Mouse (Mus musculus) liver, embryonic 12.5 days (tissue): Measurements from ENCODE around the gene Rbfox1. TPM values are rescaled to one million over a fixed set of nuclear protein-coding genes. Genes with fewer than 3 reads are reported as not detected.

Experiments used
- ATAC-seq: fragments of 200-750 bp; cut with Nextera tagmentation; 2 replicates; pipeline ENCODE4 v1.8.0; 2017; ENCODE audit warnings: moderate number of reproducible peaks, mild to moderate bottlenecking, moderate library complexity
- H3K27ac ChIP-seq: fragments of 300-500 bp; sonication (generic); 2 replicates; pipeline ENCODE4 v1.5.1; 2016; ENCODE audit warnings: mild to moderate bottlenecking
- H3K27me3 ChIP-seq: fragments of 300-500 bp; sonication (generic); replicated peaks from 2 replicates; pipeline ENCODE4 v1.6.1; 2016; ENCODE audit warnings: mild to moderate bottlenecking, moderate library complexity
- H3K36me3 ChIP-seq: fragments of 300-500 bp; sonication (generic); 2 replicates; pipeline ENCODE4 v1.6.1; 2016; ENCODE audit warnings: mild to moderate bottlenecking, moderate library complexity
- H3K4me1 ChIP-seq: fragments of 300-500 bp; sonication (generic); 2 replicates; pipeline ENCODE4 v1.6.1; 2016
- H3K4me2 ChIP-seq: fragments of 300-500 bp; sonication (generic); 2 replicates; pipeline ENCODE4 v1.6.1; 2016; ENCODE audit warnings: mild to moderate bottlenecking, moderate library complexity
- H3K4me3 ChIP-seq: fragments of 300-500 bp; sonication (generic); 2 replicates; pipeline ENCODE4 v1.5.1; 2016; ENCODE audit warnings: mild to moderate bottlenecking, moderate library complexity
- H3K9ac ChIP-seq: fragments of 300-500 bp; sonication (generic); 2 replicates; pipeline ENCODE4 v1.6.1; 2016; ENCODE audit warnings: mild to moderate bottlenecking, moderate library complexity
- H3K9me3 ChIP-seq: fragments of 300-500 bp; sonication (generic); replicated peaks from 2 replicates; pipeline ENCODE4 v1.6.1; 2016; ENCODE audit warnings: mild to moderate bottlenecking, moderate library complexity
- WGBS: fragments of 180-500 bp; shearing (Covaris S2); methylation state at CpG from one replicate; pipeline ENCODE4 v1.1.7; 2016; ENCODE audit not compliant: insufficient replicate concordance; 5-methylcytosine and 5-hydroxymethylcytosine counted together
- polyA plus RNA-seq: library from polyadenylated mRNA; unstranded; fragments of >200 nt; fragmentation: Nextera tagmentation; extraction: Ambion mirVana; gene quantifications from 2 replicates; pipeline ENCODE4 v1.2.1, GENCODE M21; 2016

Gene Rbfox1
- polyA plus RNA-seq, 1 experiment from 2014 or later = 0.21 TPM

GRCm38 (mm10) chr16:6390278-6390930 is 505.2 kb downstream of the Rbfox1 start:
- WGBS = 66% methylated on average over 6 of the region's 6 CpGs
- ATAC-seq = no peak

GRCm38 (mm10) chr16:6396676-6397409 is 511.7 kb downstream of the Rbfox1 start:
- 56% methylated on average over 8 of the region's 8 CpGs for WGBS
- ATAC-seq = no peak
- Histone ChIP-seq H3K9ac (no peak overlapping the region), H3K4me3 (no peak overlapping the region), H3K4me1 (no peaks in the 10 kb centered on the region), H3K4me2 (no peak overlapping the region), H3K36me3 (no peaks in the 10 kb centered on the region), H3K27me3 (no peaks in the 10 kb centered on the region), H3K27ac (no peak overlapping the region), H3K9me3 (no peaks in the 10 kb centered on the region)

More at GRCm38 (mm10) chr16:6390278-6390930, 505.2 kb downstream of the Rbfox1 start:
- Histone ChIP-seq H3K9me3 (no peaks in the 10 kb centered on the region), H3K4me1 (no peaks in the 10 kb centered on the region), H3K27me3 (no peaks in the 10 kb centered on the region), H3K4me3 (no peak overlapping the region), H3K27ac (no peak overlapping the region), H3K4me2 (no peak overlapping the region), H3K9ac (no peak overlapping the region), H3K36me3 (no peaks in the 10 kb centered on the region)

GRCm38 (mm10) chr16:6397635-6398034 is 512.5 kb downstream of the Rbfox1 start:
- no peaks in the 10 kb centered on the region for H3K4me1 ChIP-seq
- H3K9me3 ChIP-seq = no peaks in the 10 kb centered on the region
- no peak overlapping the region for H3K4me3 ChIP-seq
- no peak overlapping the region for H3K27ac ChIP-seq
- no peaks in the 10 kb centered on the region for H3K27me3 ChIP-seq
- no peaks in the 10 kb centered on the region for H3K36me3 ChIP-seq
- WGBS = 89% methylated on average over 2 of the region's 2 CpGs
- no peak for ATAC-seq
- H3K4me2 ChIP-seq = no peak overlapping the region
- no peak overlapping the region for H3K9ac ChIP-seq

- Histone ChIP-seq H3K9ac (no peak overlapping the region), H3K27me3 (no peaks in the 10 kb centered on the region), H3K27ac (no peak overlapping the region), H3K4me3 (no peak overlapping the region), H3K4me1 (no peaks in the 10 kb centered on the region), H3K4me2 (no peak overlapping the region), H3K36me3 (no peaks in the 10 kb centered on the region), H3K9me3 (no peaks in the 10 kb centered on the region)
- no peak for ATAC-seq
- WGBS = 64% methylated on average over 3 of the region's 3 CpGs
Measured at GRCm38 (mm10) chr16:6402816-6403215, 517.7 kb downstream of the Rbfox1 start.

GRCm38 (mm10) chr16:6414846-6415245 is 529.7 kb downstream of the Rbfox1 start:
- no peak overlapping the region for H3K9ac ChIP-seq
- no peaks in the 10 kb centered on the region for H3K27me3 ChIP-seq
- WGBS = 38% methylated on average over 2 of the region's 2 CpGs
- no peaks in the 10 kb centered on the region for H3K9me3 ChIP-seq
- H3K36me3 ChIP-seq = no peaks in the 10 kb centered on the region
- ATAC-seq = no peak
- no peak overlapping the region for H3K4me2 ChIP-seq
- no peak overlapping the region for H3K27ac ChIP-seq
- H3K4me3 ChIP-seq = no peak overlapping the region
- no peaks in the 10 kb centered on the region for H3K4me1 ChIP-seq

- Histone ChIP-seq H3K4me1 (no peaks in the 10 kb centered on the region), H3K9ac (no peak overlapping the region), H3K36me3 (no peaks in the 10 kb centered on the region), H3K27ac (no peak overlapping the region), H3K4me2 (no peak overlapping the region), H3K27me3 (no peaks in the 10 kb centered on the region), H3K4me3 (no peak overlapping the region), H3K9me3 (no peaks in the 10 kb centered on the region)
- WGBS = 70% methylated on average over 3 of the region's 3 CpGs
- ATAC-seq = no peak
Measured at GRCm38 (mm10) chr16:6421623-6422145, 536.5 kb downstream of the Rbfox1 start.

GRCm38 (mm10) chr16:6423878-6424409 is 538.8 kb downstream of the Rbfox1 start:
- Histone ChIP-seq H3K4me3 (no peak overlapping the region), H3K9ac (no peak overlapping the region), H3K36me3 (no peaks in the 10 kb centered on the region), H3K4me2 (no peak overlapping the region), H3K27me3 (no peaks in the 10 kb centered on the region), H3K4me1 (no peaks in the 10 kb centered on the region), H3K27ac (no peak overlapping the region), H3K9me3 (no peaks in the 10 kb centered on the region)
- no peak for ATAC-seq
- 70% methylated on average over 4 of the region's 4 CpGs for WGBS

GRCm38 (mm10) chr16:6424738-6425137 is 539.6 kb downstream of the Rbfox1 start:
- Histone ChIP-seq H3K27ac (no peak overlapping the region), H3K4me3 (no peak overlapping the region), H3K4me1 (no peaks in the 10 kb centered on the region), H3K36me3 (no peaks in the 10 kb centered on the region), H3K4me2 (no peak overlapping the region), H3K9ac (no peak overlapping the region), H3K27me3 (no peaks in the 10 kb centered on the region), H3K9me3 (no peaks in the 10 kb centered on the region)
- 60% methylated on average over 2 of the region's 2 CpGs for WGBS
- ATAC-seq = no peak

GRCm38 (mm10) chr16:6427292-6428281 is 542.4 kb downstream of the Rbfox1 start:
- Histone ChIP-seq H3K9ac (no peak overlapping the region), H3K4me3 (no peak overlapping the region), H3K4me1 (no peaks in the 10 kb centered on the region), H3K9me3 (no peaks in the 10 kb centered on the region), H3K27me3 (no peaks in the 10 kb centered on the region), H3K36me3 (no peaks in the 10 kb centered on the region), H3K27ac (no peak overlapping the region), H3K4me2 (no peak overlapping the region)
- ATAC-seq = no peak
- WGBS = 68% methylated on average over 12 of the region's 12 CpGs

- no peaks in the 10 kb centered on the region for H3K4me1 ChIP-seq
- H3K4me3 ChIP-seq = no peak overlapping the region
- no peaks in the 10 kb centered on the region for H3K27me3 ChIP-seq
- no peak overlapping the region for H3K4me2 ChIP-seq
- no peaks in the 10 kb centered on the region for H3K36me3 ChIP-seq
- H3K27ac ChIP-seq = no peak overlapping the region
- ATAC-seq = no peak
- WGBS = 68% methylated on average over 2 of the region's 2 CpGs
- H3K9ac ChIP-seq = no peak overlapping the region
- no peaks in the 10 kb centered on the region for H3K9me3 ChIP-seq
Measured at GRCm38 (mm10) chr16:6430981-6431380, 545.8 kb downstream of the Rbfox1 start.

- WGBS = 49% methylated on average over 2 of the region's 2 CpGs
- Histone ChIP-seq H3K27me3 (no peaks in the 10 kb centered on the region), H3K36me3 (no peaks in the 10 kb centered on the region), H3K4me3 (no peak overlapping the region), H3K4me2 (no peak overlapping the region), H3K9me3 (no peaks in the 10 kb centered on the region), H3K9ac (no peak overlapping the region), H3K4me1 (no peaks in the 10 kb centered on the region), H3K27ac (no peak overlapping the region)
- no peak for ATAC-seq
Measured at GRCm38 (mm10) chr16:6436445-6436844, 551.3 kb downstream of the Rbfox1 start.
